Mouse (Mus musculus): ENCODE data around the gene Cct8l1. TPM values are rescaled to one million over a fixed set of nuclear protein-coding genes. Genes with fewer than 3 reads are reported as not detected.

The Cct8l1 gene
- polyA plus RNA-seq, 1 experiment from 2014 or later, result not detected

DNA sequence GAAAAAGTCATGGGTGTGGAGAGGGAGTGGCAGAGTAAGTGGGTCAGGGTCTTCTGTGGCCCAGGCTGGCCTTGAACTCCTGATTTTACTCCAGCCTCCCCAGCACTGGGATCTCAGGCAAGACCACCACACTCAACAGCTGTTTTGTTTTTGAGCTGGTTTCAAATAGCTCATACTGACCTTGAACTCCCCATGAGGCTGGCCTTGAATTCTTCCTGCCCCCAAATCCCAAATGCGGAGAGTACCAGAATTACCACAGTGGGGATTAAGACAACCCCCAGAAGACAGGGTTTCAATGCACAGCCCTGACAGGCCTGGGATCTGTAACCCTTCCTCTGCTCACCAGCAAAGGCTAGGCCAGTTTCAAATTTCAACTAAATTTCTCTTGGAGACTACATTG lies 12.1 kb downstream of the Cct8l1 start:
- no peak overlapping the region for H3K4me3 ChIP-seq (replicated peaks; ENCODE audit: low read length)
- H3K4me1 ChIP-seq (replicated peaks; ENCODE audit: control insufficient read depth, insufficient read depth, low read length), result no peaks in the 10 kb centered on the region
- no peak overlapping the region for H3K27ac ChIP-seq
- ATAC-seq (ENCODE audit: low FRiP score) (no peak), DNase-seq (ENCODE audit: low spot score) (no peak)
- H3K9me3 ChIP-seq (ENCODE audit: control insufficient read depth, low read length), result no peaks in the 10 kb centered on the region
- WGBS, result 83% methylated on average over 1 of the region's 1 CpGs
- no peak overlapping the region for H3K9ac ChIP-seq
- H3K27me3 ChIP-seq (ENCODE audit: control insufficient read depth, insufficient read depth, low read length), result no peaks in the 10 kb centered on the region
- no peak overlapping the region for H3K4me2 ChIP-seq (replicated peaks)
- H3K36me3 ChIP-seq (replicated peaks; ENCODE audit: control insufficient read depth, insufficient read depth), result no peaks in the 10 kb centered on the region

DNA sequence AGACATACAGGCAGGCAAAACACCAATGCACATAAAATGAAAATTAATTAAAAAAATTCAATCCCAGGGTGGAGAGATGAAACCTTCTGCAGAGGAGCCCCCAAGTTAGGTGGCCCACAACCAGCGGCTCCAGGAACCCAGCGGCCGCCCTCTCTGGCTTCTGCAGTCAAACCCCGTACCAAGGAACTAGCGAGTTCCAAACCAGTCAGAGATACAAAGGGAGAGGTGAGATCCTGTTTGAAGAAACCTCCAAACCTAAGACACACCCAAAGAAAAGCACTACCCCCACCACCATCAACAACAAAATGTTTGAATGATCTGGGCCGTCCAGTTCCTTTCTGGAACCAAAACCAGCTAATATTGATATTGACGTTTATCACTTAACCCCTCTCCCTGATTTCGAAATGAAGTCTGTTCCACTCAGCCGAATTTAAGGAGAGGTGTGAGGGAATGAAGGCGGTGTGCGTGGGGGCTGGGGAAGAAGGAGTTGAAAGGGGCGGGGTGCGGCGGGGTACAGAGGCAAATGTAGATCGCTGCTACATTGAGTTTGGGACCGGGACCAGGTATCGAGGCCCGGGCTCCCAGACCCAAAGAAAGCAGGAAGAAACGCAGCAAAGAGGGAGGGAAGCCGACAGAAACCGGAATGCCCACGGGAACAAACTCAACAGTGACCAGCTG lies 13.1 kb downstream of the Cct8l1 start:
- Histone ChIP-seq H3K27ac (peak overlapping the region; percentile 80), H3K4me3 (replicated peaks; ENCODE audit: low read length) (peak overlapping the region; percentile 62), H3K36me3 (replicated peaks; ENCODE audit: control insufficient read depth, insufficient read depth) (no peaks in the 10 kb centered on the region), H3K4me2 (replicated peaks) (peak overlapping the region; percentile 75), H3K9me3 (ENCODE audit: control insufficient read depth, low read length) (no peaks in the 10 kb centered on the region), H3K27me3 (ENCODE audit: control insufficient read depth, insufficient read depth, low read length) (no peaks in the 10 kb centered on the region), H3K4me1 (replicated peaks; ENCODE audit: control insufficient read depth, insufficient read depth, low read length) (no peaks in the 10 kb centered on the region), H3K9ac (peak overlapping the region; percentile 63)
- DNase-seq (ENCODE audit: low spot score), result no peak
- no peak for ATAC-seq (ENCODE audit: low FRiP score)
- 12% methylated on average over 22 of the region's 22 CpGs for WGBS

DNA sequence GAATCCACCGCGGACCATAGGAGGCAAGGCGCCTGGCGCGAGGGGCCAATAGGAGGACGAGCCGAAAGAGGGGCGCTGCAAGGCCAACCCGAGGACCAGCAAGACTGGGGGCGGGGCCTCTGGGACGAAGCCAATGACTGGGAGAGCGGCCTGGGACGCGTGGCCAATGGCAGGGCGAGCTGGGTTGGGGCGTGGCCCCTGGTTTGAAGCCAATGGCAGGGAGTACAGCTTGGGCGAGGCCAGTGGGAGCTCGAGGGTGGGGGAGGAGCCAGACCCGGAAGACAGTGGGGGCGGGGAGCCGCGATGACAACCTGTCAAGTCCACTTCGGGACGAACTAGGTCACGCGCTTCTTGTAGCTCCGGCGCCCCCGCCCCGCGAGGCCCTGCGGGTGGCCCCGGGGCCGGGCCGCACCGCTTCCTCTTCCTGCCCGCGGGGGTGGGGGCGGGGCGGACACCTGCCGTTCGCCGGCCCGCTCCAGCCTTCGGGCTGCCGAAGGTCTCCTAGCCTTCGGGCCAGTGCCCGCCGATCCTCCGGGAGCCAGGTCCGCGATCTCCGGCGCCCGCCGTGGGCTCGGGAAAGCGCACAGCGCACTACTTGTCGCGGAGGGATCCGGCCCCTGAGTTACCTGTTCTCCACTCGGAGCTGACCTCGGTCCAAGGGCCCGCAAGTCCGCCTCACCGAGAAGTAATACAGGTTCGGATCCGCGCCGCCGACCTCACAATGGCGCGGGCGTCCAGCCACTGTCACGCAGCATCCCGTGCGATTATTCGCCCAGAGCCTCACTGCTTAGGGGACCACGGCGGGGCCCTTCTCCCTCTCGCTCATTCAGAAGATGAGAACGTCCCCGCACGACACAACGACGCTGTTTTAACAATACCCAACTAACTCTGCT lies 13.9 kb downstream of the Cct8l1 start:
- Histone ChIP-seq H3K9me3 (ENCODE audit: control insufficient read depth, low read length) (no peaks in the 10 kb centered on the region), H3K9ac (peak overlapping the region; percentile 79), H3K4me2 (replicated peaks) (peak overlapping the region; percentile 75), H3K4me1 (replicated peaks; ENCODE audit: control insufficient read depth, insufficient read depth, low read length) (no peaks in the 10 kb centered on the region), H3K27me3 (ENCODE audit: control insufficient read depth, insufficient read depth, low read length) (no peaks in the 10 kb centered on the region), H3K36me3 (replicated peaks; ENCODE audit: control insufficient read depth, insufficient read depth) (no peaks in the 10 kb centered on the region), H3K27ac (peak overlapping the region; percentile 96), H3K4me3 (replicated peaks; ENCODE audit: low read length) (peak overlapping the region; percentile 62)
- DNase-seq (ENCODE audit: low spot score), result peak; percentile 99
- WGBS, result under 1% methylated on average over 65 of the region's 87 CpGs
- peak; percentile 99 for ATAC-seq (ENCODE audit: low FRiP score)

DNA sequence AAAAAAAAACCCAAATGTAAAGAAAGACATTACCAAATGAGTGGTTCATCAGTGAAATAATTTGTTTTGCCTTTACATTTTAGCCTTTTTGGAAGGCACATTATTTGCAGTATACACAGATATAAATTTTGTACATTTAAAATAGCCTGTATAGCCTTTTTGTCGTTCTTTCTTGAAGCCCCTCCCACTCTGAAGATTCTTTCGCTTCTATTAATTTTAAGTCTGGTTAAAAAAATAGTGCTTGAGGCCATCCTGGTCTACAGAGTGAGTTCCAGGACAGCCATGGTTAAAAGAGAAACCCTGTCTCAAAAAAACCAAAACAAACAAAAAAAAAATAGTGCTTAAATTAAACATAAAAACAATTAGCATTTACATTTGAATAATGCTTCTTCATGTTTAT lies 14.8 kb downstream of the Cct8l1 start:
- Histone ChIP-seq H3K4me2 (replicated peaks) (peak overlapping the region; percentile 75), H3K36me3 (replicated peaks; ENCODE audit: control insufficient read depth, insufficient read depth) (no peaks in the 10 kb centered on the region), H3K9me3 (ENCODE audit: control insufficient read depth, low read length) (no peaks in the 10 kb centered on the region), H3K4me3 (replicated peaks; ENCODE audit: low read length) (peak overlapping the region; percentile 62), H3K27ac (peak overlapping the region; percentile 96), H3K4me1 (replicated peaks; ENCODE audit: control insufficient read depth, insufficient read depth, low read length) (no peaks in the 10 kb centered on the region), H3K27me3 (ENCODE audit: control insufficient read depth, insufficient read depth, low read length) (no peaks in the 10 kb centered on the region), H3K9ac (peak overlapping the region; percentile 79)
- ATAC-seq (ENCODE audit: low FRiP score) (no peak), DNase-seq (ENCODE audit: low spot score) (no peak)
- WGBS, result 20% methylated on average over 2 of the region's 2 CpGs

DNA sequence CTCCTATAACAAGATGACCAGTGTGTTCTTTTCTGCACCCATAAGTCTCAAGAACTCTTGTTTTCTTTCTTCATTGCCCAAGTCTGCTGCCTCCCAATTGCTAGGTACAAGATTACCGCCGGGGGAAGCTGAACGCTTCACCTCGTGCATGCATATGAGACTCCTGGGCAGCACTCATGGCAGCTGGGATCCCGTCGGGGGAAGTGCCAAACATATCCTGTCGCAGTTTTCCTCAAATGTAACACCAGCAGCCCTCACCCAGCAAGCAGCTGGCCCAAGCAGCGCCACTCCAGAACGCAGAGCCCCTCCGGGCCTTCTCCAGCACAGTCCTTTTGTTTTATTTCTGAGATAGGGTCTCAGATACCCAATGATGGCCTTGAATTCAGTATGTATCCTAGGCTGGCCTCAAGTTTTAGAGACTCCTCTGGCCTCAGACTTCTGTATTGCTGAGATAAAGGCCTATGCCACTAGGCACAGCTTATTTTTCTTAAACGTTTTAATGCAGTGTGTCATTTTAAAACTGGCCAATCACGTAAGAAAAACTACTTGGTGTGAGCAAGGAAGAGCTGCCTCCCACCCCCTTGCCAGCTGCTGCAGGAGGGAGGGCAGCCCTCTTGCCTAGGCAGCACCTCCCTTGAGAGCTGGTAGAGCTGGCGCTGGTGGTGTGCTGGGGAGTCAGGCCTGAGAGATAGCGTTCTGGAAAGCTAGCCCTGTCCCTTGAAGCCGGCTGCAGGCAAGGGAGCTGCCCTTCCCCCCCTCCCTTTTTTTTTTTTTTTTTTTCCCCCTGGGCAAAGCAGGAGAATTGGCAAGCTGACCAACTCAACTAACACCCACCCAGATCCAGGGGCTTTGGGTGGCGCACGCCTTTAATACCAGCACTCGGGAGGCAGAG lies 16.6 kb downstream of the Cct8l1 start:
- DNase-seq (ENCODE audit: low spot score) (no peak), ATAC-seq (ENCODE audit: low FRiP score) (no peak)
- Histone ChIP-seq H3K9me3 (ENCODE audit: control insufficient read depth, low read length) (0 out of 2 replicates have a peak, but pooled peaks cover under 1% of the 10 kb centered on the region), H3K27ac (no peak overlapping the region), H3K36me3 (replicated peaks; ENCODE audit: control insufficient read depth, insufficient read depth) (no peaks in the 10 kb centered on the region), H3K9ac (no peak overlapping the region), H3K27me3 (ENCODE audit: control insufficient read depth, insufficient read depth, low read length) (no peaks in the 10 kb centered on the region), H3K4me1 (replicated peaks; ENCODE audit: control insufficient read depth, insufficient read depth, low read length) (no peaks in the 10 kb centered on the region), H3K4me3 (replicated peaks; ENCODE audit: low read length) (no peak overlapping the region), H3K4me2 (replicated peaks) (no peak overlapping the region)
- WGBS, result 38% methylated on average over 15 of the region's 18 CpGs

DNA sequence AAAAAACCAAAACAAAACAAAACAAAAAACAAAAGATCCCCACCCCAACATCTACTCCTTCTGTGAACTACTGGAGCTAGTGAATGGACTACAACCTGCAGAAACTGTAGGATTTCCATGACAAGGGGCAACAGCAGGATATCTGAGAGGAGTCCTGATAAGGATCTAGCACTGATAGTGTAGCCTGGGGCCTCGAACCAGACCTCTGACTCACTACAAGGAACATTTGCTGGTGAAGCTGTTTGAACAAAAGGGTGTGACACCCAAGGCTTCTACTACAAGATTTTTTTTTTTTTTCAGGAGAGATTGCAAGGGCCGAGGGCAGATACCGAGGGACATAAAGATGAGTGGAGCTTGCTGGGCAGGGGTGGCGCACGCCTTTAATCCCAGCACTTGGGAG lies 17.4 kb downstream of the Cct8l1 start:
- Histone ChIP-seq H3K4me1 (replicated peaks; ENCODE audit: control insufficient read depth, insufficient read depth, low read length) (no peaks in the 10 kb centered on the region), H3K36me3 (replicated peaks; ENCODE audit: control insufficient read depth, insufficient read depth) (no peaks in the 10 kb centered on the region), H3K9me3 (ENCODE audit: control insufficient read depth, low read length) (0 out of 2 replicates have a peak, but pooled peaks cover 4% of the 10 kb centered on the region), H3K27ac (no peak overlapping the region), H3K4me2 (replicated peaks) (no peak overlapping the region), H3K4me3 (replicated peaks; ENCODE audit: low read length) (no peak overlapping the region), H3K9ac (no peak overlapping the region), H3K27me3 (ENCODE audit: control insufficient read depth, insufficient read depth, low read length) (no peaks in the 10 kb centered on the region)
- 91% methylated on average over 5 of the region's 5 CpGs for WGBS
- no peak for ATAC-seq (ENCODE audit: low FRiP score)
- no peak for DNase-seq (ENCODE audit: low spot score)

DNA sequence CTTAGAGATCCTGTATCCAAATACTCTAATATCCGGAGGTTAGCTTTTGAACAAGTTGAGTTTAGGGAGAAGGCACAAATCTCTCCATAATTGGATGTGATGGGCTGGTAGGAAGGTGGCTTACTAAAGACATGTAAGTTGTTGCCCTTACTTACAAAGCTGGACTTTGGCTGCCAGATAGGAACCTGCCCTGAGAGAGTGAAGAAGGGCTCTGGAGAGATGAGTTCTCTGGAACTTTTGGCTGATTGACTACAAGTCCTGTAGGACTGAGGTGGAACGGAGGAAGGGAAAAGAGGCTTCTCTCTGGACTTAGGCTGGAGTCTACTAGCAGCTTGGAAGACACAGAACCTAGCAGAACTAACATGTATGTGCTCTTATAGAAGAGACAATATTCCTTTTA lies 19.7 kb downstream of the Cct8l1 start:
- 88% methylated on average over 2 of the region's 2 CpGs for WGBS

DNA sequence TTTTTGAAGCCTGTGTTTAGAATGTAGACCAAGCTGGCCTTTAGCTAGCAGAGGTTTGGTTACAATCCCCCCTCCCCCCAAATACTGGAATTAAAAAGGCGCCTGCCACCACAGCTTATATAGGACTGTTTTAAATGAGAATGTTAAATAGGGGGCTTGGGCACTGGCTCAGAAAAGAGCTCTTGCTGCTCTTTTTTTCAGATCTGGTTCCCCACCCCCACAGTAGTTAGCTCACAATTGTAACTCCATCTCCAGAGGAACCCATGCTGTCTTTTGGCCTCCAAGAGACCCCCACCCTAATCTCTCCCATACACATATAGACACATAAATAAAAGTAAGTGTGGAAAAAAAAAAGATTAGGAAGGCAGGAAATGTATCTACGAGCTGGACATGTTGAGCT lies 20.6 kb downstream of the Cct8l1 start:
- 59% methylated on average over 2 of the region's 2 CpGs for WGBS
- no peak overlapping the region for H3K4me3 ChIP-seq (replicated peaks; ENCODE audit: low read length)

More for the DNA sequence above, 19.7 kb downstream of the Cct8l1 start:
- H3K9me3 ChIP-seq (ENCODE audit: control insufficient read depth, low read length), result 0 out of 2 replicates have a peak, but pooled peaks cover 4% of the 10 kb centered on the region
- H3K4me1 ChIP-seq (replicated peaks; ENCODE audit: control insufficient read depth, insufficient read depth, low read length), result no peaks in the 10 kb centered on the region
- no peak overlapping the region for H3K9ac ChIP-seq
- H3K4me3 ChIP-seq (replicated peaks; ENCODE audit: low read length), result no peak overlapping the region
- no peaks in the 10 kb centered on the region for H3K27me3 ChIP-seq (ENCODE audit: control insufficient read depth, insufficient read depth, low read length)
- no peaks in the 10 kb centered on the region for H3K36me3 ChIP-seq (replicated peaks; ENCODE audit: control insufficient read depth, insufficient read depth)
- ATAC-seq (ENCODE audit: low FRiP score) (no peak), DNase-seq (ENCODE audit: low spot score) (no peak)
- H3K4me2 ChIP-seq (replicated peaks), result no peak overlapping the region
- H3K27ac ChIP-seq, result no peak overlapping the region

More for the DNA sequence above, 20.6 kb downstream of the Cct8l1 start:
- DNase-seq (ENCODE audit: low spot score) (no peak), ATAC-seq (ENCODE audit: low FRiP score) (no peak)
- Histone ChIP-seq H3K27me3 (ENCODE audit: control insufficient read depth, insufficient read depth, low read length) (no peaks in the 10 kb centered on the region), H3K27ac (no peak overlapping the region), H3K4me2 (replicated peaks) (no peak overlapping the region), H3K9ac (no peak overlapping the region), H3K36me3 (replicated peaks; ENCODE audit: control insufficient read depth, insufficient read depth) (no peaks in the 10 kb centered on the region), H3K9me3 (ENCODE audit: control insufficient read depth, low read length) (0 out of 2 replicates have a peak, but pooled peaks cover 4% of the 10 kb centered on the region), H3K4me1 (replicated peaks; ENCODE audit: control insufficient read depth, insufficient read depth, low read length) (no peaks in the 10 kb centered on the region)
